Mouse (Mus musculus) brain, embryonic 14.5 days (tissue): ENCODE measurements around the gene Spatc1l.

ENCODE experiments used
- CTCF ChIP-seq: fragments of 200-500 bp; IDR thresholded peaks from 2 replicates; pipeline ENCODE4 v1.5.1; 2012; ENCODE audit warnings: inconsistent platforms, mild to moderate bottlenecking, moderate library complexity, borderline replicate concordance; ENCODE audit not compliant: insufficient read depth, insufficient read length; ENCODE audit errors: extremely low read depth
- POLR2A ChIP-seq: fragments of 200-500 bp; IDR thresholded peaks from 2 replicates; pipeline ENCODE4 v1.6.1; 2012; ENCODE audit warnings: mild to moderate bottlenecking, inconsistent platforms, borderline replicate concordance; ENCODE audit not compliant: poor library complexity, insufficient read depth, insufficient read length, severe bottlenecking; ENCODE audit errors: extremely low read depth

GRCm38 (mm10) chr10:76551556-76551955 lies 10.5 kb upstream of the Spatc1l start:
- no peak for TF ChIP-seq POLR2A
- TF ChIP-seq CTCF, result no peak
